Mouse (Mus musculus) telencephalon, adult 2 months (tissue): ENCODE results near the gene Lrrc17.

Experiments used
- DNase-seq: peaks from one replicate; pipeline ENCODE4 v3.0.0-alpha.2; 2011; ENCODE audit warnings: low read depth, low spot score

Lrrc17 gene

GRCm38 (mm10) chr5:21543409-21544201 lies at the start of gene Lrrc17:
Gene Lrrc17 (plus strand): TSS chr5:21543559.
- DNase-seq: no peak

GRCm38 (mm10) chr5:21494781-21495180 lies 48.6 kb upstream of the Lrrc17 start:
- DNase-seq: no peak

- no peak for DNase-seq
Measured at GRCm38 (mm10) chr5:21496321-21496720, 47.0 kb upstream of the Lrrc17 start.

GRCm38 (mm10) chr5:21496881-21497280 lies 46.5 kb upstream of the Lrrc17 start:
- DNase-seq: no peak

- no peak for DNase-seq
Measured at GRCm38 (mm10) chr5:21498490-21498889, 44.9 kb upstream of the Lrrc17 start.

GRCm38 (mm10) chr5:21498925-21499324 lies 44.4 kb upstream of the Lrrc17 start:
- no peak for DNase-seq

- no peak for DNase-seq
Measured at GRCm38 (mm10) chr5:21500133-21500532, 43.2 kb upstream of the Lrrc17 start.

GRCm38 (mm10) chr5:21500941-21501340 lies 42.4 kb upstream of the Lrrc17 start:
- no peak for DNase-seq

GRCm38 (mm10) chr5:21502936-21503610 lies 40.3 kb upstream of the Lrrc17 start:
- peak; percentile 72 for DNase-seq

GRCm38 (mm10) chr5:21505159-21505558 lies 38.2 kb upstream of the Lrrc17 start:
- DNase-seq: no peak

GRCm38 (mm10) chr5:21506887-21507286 lies 36.5 kb upstream of the Lrrc17 start:
- DNase-seq: no peak

- no peak for DNase-seq
Measured at GRCm38 (mm10) chr5:21509801-21510200, 33.6 kb upstream of the Lrrc17 start.

GRCm38 (mm10) chr5:21513363-21513762 lies 30.0 kb upstream of the Lrrc17 start:
- peak; percentile 16 for DNase-seq

- DNase-seq: no peak
Measured at GRCm38 (mm10) chr5:21517562-21517961, 25.8 kb upstream of the Lrrc17 start.

GRCm38 (mm10) chr5:21518207-21518606 lies 25.2 kb upstream of the Lrrc17 start:
- DNase-seq: no peak

GRCm38 (mm10) chr5:21519166-21519565 lies 24.2 kb upstream of the Lrrc17 start:
- DNase-seq: no peak

- no peak for DNase-seq
Measured at GRCm38 (mm10) chr5:21526835-21527485, 16.4 kb upstream of the Lrrc17 start.

GRCm38 (mm10) chr5:21527488-21527911 lies 15.9 kb upstream of the Lrrc17 start:
- no peak for DNase-seq

GRCm38 (mm10) chr5:21528068-21528842 lies 15.1 kb upstream of the Lrrc17 start:
- no peak for DNase-seq

GRCm38 (mm10) chr5:21529110-21529720 lies 14.1 kb upstream of the Lrrc17 start:
- DNase-seq: no peak

- DNase-seq: no peak
Measured at GRCm38 (mm10) chr5:21532126-21532525, 11.2 kb upstream of the Lrrc17 start.
